Mouse (Mus musculus): Measurements from ENCODE around the gene Prepl. TPM values are rescaled to one million over a fixed set of nuclear protein-coding genes. Genes with fewer than 3 reads are reported as not detected.

Prepl gene
- polyA plus RNA-seq, 1 experiment from 2014 or later = 135 TPM

GRCm38 (mm10) chr17:85067331-85067730, 22.7 kb downstream of the Prepl start:
- 92% methylated on average over 7 of the region's 7 CpGs for WGBS
- Histone ChIP-seq H3K9ac (replicated peaks) (no peak overlapping the region), H3K4me1 (no peaks in the 10 kb centered on the region), H3K4me2 (no peak overlapping the region), H3K36me3 (peaks cover 91% of the 10 kb centered on the region), H3K27me3 (replicated peaks) (no peaks in the 10 kb centered on the region), H3K4me3 (replicated peaks) (no peak overlapping the region), H3K9me3 (replicated peaks) (no peaks in the 10 kb centered on the region), H3K27ac (replicated peaks) (no peak overlapping the region)
- ATAC-seq (ENCODE audit: low FRiP score) = no peak

DNA sequence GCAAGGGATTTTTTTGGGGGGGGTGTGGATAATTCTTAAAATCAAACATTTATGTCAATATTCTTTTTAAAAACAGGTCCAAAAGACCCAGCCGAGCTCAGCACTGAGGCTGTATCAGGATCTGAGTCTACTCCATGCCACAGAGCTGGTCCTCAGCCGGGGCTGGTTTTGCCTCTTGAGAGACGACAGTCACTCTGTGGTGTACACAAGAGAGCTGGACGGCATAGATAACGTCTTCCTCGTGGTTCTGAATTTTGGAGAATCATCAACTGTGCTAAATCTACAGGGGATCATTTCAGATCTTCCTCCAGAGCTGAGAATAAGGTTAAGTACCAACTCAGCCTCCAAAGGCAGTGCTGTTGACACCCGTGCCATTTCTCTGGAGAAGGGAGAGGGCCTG, 26.5 kb downstream of the Prepl start:
- Histone ChIP-seq H3K36me3 (peaks cover 59% of the 10 kb centered on the region), H3K4me3 (replicated peaks) (no peak overlapping the region), H3K4me1 (no peaks in the 10 kb centered on the region), H3K27ac (replicated peaks) (no peak overlapping the region), H3K9me3 (replicated peaks) (no peaks in the 10 kb centered on the region), H3K4me2 (no peak overlapping the region), H3K9ac (replicated peaks) (no peak overlapping the region), H3K27me3 (replicated peaks) (no peaks in the 10 kb centered on the region)
- WGBS = 93% methylated on average over 7 of the region's 7 CpGs
- no peak for ATAC-seq (ENCODE audit: low FRiP score)

DNA sequence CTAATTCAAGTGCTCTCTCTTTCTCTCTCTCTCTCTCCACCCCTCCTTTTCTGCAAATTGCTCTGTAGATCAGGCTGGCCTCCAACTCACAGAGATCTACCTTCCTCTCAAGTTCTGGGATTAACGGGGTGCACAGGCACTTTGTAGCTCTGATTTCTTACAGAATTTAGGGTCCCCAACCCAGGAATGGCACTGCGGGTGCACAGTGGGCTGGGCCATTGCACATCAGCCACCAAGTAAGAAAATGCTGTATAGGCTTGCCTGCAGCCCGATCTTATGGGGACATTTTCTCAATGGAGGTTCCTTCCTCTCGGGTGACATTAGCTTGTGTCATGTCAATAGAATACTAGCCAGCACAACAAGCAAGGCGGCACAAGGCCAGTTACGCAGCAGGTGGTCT, 30.9 kb downstream of the Prepl start:
- Histone ChIP-seq H3K9me3 (replicated peaks) (no peaks in the 10 kb centered on the region), H3K4me2 (no peak overlapping the region), H3K9ac (replicated peaks) (no peak overlapping the region), H3K4me1 (no peaks in the 10 kb centered on the region), H3K27ac (replicated peaks) (no peak overlapping the region), H3K27me3 (replicated peaks) (no peaks in the 10 kb centered on the region), H3K4me3 (replicated peaks) (no peak overlapping the region), H3K36me3 (peaks cover 19% of the 10 kb centered on the region)
- 88% methylated on average over 6 of the region's 6 CpGs for WGBS
- ATAC-seq (ENCODE audit: low FRiP score) = no peak

DNA sequence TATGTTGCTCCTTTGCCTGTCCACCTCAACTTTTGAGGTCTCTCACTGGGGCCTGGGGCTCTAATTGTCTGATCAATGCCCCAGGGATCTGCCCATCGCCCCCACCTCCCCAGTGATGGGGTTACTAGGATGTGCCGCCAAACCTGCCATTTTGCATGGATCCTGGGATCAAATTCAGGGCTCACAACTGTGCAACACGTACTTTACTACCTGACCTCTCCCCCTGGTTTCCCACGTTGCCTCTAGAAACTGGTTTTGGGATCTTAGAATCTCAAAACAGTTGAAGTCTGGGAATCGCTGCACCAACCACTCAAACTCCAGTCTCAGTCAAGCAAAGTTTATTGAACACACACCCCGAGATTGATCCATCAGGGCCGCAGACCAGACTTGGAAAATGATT, 31.8 kb downstream of the Prepl start:
- Histone ChIP-seq H3K4me3 (replicated peaks) (no peak overlapping the region), H3K27me3 (replicated peaks) (no peaks in the 10 kb centered on the region), H3K9me3 (replicated peaks) (no peaks in the 10 kb centered on the region), H3K4me1 (no peaks in the 10 kb centered on the region), H3K4me2 (no peak overlapping the region), H3K9ac (replicated peaks) (no peak overlapping the region), H3K36me3 (peaks cover 10% of the 10 kb centered on the region), H3K27ac (replicated peaks) (no peak overlapping the region)
- no peak for ATAC-seq (ENCODE audit: low FRiP score)
- 95% methylated on average over 7 of the region's 7 CpGs for WGBS

GRCm38 (mm10) chr17:85048379-85048778, 41.7 kb downstream of the Prepl start:
- ATAC-seq (ENCODE audit: low FRiP score) = no peak

DNA sequence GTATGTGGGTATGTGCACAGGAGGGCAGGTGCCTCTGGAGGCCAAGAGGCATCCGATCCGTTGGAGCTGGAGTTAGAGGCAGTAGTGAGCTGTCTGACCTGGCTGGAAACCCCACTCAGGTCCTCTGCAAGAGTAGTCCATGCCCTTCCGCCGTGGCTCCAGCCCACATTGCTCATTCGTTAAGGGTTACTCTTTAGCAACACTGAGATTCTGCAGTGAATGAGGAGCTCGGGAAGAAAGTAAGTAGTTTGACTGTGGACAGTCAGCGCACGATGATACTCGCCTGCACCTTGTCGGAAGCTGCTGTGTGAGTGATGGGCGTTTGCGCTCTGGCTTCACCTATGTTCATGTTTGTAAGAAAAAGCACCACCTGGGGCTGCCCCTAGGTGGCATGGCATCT, 44.9 kb downstream of the Prepl start:
- 92% methylated on average over 12 of the region's 12 CpGs for WGBS
- no peaks in the 10 kb centered on the region for H3K9me3 ChIP-seq (replicated peaks)
- H3K27ac ChIP-seq (replicated peaks) = no peak overlapping the region
- no peak for ATAC-seq (ENCODE audit: low FRiP score)
- no peak overlapping the region for H3K4me3 ChIP-seq (replicated peaks)
- no peak overlapping the region for H3K4me2 ChIP-seq
- no peaks in the 10 kb centered on the region for H3K27me3 ChIP-seq (replicated peaks)
- no peaks in the 10 kb centered on the region for H3K36me3 ChIP-seq
- H3K4me1 ChIP-seq = no peaks in the 10 kb centered on the region
- no peak overlapping the region for H3K9ac ChIP-seq (replicated peaks)

More at GRCm38 (mm10) chr17:85048379-85048778, 41.7 kb downstream of the Prepl start:
- Histone ChIP-seq H3K4me1 (no peaks in the 10 kb centered on the region), H3K4me3 (replicated peaks) (no peak overlapping the region), H3K4me2 (no peak overlapping the region), H3K36me3 (no peaks in the 10 kb centered on the region), H3K27ac (replicated peaks) (no peak overlapping the region), H3K9ac (replicated peaks) (no peak overlapping the region), H3K9me3 (replicated peaks) (no peaks in the 10 kb centered on the region), H3K27me3 (replicated peaks) (no peaks in the 10 kb centered on the region)
- 96% methylated on average over 5 of the region's 5 CpGs for WGBS

- ATAC-seq (ENCODE audit: low FRiP score) = no peak
- no peaks in the 10 kb centered on the region for H3K9me3 ChIP-seq (replicated peaks)
- WGBS = 90% methylated on average over 5 of the region's 5 CpGs
These were observed 45.6 kb downstream of the Prepl start for GRCm38 (mm10) chr17:85044466-85044865.

DNA sequence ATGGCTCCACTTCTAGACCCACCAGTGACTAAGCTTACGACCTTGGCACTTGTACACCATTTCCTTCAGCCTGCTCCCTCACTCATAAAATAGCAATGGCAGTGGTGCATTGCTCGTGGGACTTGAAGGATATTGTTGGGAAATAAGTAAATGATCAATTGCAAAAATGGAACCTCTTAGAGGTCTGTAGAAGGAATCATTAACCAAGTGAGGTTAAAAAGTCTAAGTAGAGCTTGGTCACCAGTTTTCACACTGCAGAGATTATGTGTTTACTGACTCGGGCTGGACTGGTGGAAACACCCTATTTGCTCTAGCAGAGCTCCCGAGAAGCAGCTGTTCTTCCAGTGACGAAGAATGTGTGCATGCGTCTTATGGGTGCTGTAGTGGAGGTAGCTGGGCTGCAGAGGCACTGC, 46.6 kb downstream of the Prepl start:
- Histone ChIP-seq H3K4me2 (no peak overlapping the region), H3K9ac (replicated peaks) (no peak overlapping the region), H3K27ac (replicated peaks) (no peak overlapping the region), H3K4me1 (no peaks in the 10 kb centered on the region), H3K4me3 (replicated peaks) (no peak overlapping the region), H3K9me3 (replicated peaks) (no peaks in the 10 kb centered on the region), H3K36me3 (no peaks in the 10 kb centered on the region), H3K27me3 (replicated peaks) (no peaks in the 10 kb centered on the region)
- WGBS = 84% methylated on average over 6 of the region's 6 CpGs
- ATAC-seq (ENCODE audit: low FRiP score) = no peak

More at GRCm38 (mm10) chr17:85044466-85044865, 45.6 kb downstream of the Prepl start:
- H3K27me3 ChIP-seq (replicated peaks) = no peaks in the 10 kb centered on the region
- no peak overlapping the region for H3K4me2 ChIP-seq
- no peaks in the 10 kb centered on the region for H3K4me1 ChIP-seq
- no peak overlapping the region for H3K27ac ChIP-seq (replicated peaks)
- H3K9ac ChIP-seq (replicated peaks) = no peak overlapping the region
- no peak overlapping the region for H3K4me3 ChIP-seq (replicated peaks)
- no peaks in the 10 kb centered on the region for H3K36me3 ChIP-seq

GRCm38 (mm10) chr17:85042419-85042818, 47.6 kb downstream of the Prepl start:
- WGBS = 69% methylated on average over 6 of the region's 6 CpGs
- ATAC-seq (ENCODE audit: low FRiP score) = no peak
- H3K4me1 ChIP-seq = no peaks in the 10 kb centered on the region
- no peak overlapping the region for H3K4me2 ChIP-seq
- H3K9me3 ChIP-seq (replicated peaks) = no peaks in the 10 kb centered on the region
- no peak overlapping the region for H3K4me3 ChIP-seq (replicated peaks)
- H3K9ac ChIP-seq (replicated peaks) = no peak overlapping the region
- no peak overlapping the region for H3K27ac ChIP-seq (replicated peaks)
- H3K27me3 ChIP-seq (replicated peaks) = no peaks in the 10 kb centered on the region
- no peaks in the 10 kb centered on the region for H3K36me3 ChIP-seq

DNA sequence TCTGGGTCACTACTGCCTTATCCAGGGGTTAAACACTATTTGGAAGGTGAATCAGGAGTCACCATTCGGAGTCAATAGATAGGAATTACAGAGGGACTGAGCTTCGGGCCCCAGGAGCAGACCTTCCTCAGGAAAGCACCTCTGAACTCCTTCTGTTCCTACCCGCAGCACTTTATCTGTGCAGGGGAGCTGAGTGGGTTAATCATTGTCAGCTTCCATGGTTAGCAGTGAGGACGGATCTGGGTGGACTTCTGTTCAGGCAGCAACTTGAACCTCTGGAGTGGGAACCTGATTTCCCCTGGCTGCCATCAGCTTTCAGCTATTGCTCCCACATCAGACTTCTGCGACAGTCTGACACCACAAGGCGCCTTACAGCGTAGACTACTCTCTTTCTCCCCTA, 49.1 kb downstream of the Prepl start:
- H3K4me2 ChIP-seq = no peak overlapping the region
- ATAC-seq (ENCODE audit: low FRiP score) = no peak
- H3K27ac ChIP-seq (replicated peaks) = no peak overlapping the region
- WGBS = 69% methylated on average over 7 of the region's 7 CpGs
- H3K27me3 ChIP-seq (replicated peaks) = no peaks in the 10 kb centered on the region
- H3K9me3 ChIP-seq (replicated peaks) = no peaks in the 10 kb centered on the region
- H3K4me3 ChIP-seq (replicated peaks) = no peak overlapping the region
- H3K4me1 ChIP-seq = no peaks in the 10 kb centered on the region
- no peak overlapping the region for H3K9ac ChIP-seq (replicated peaks)
- no peaks in the 10 kb centered on the region for H3K36me3 ChIP-seq

- Histone ChIP-seq H3K4me1 (no peaks in the 10 kb centered on the region), H3K4me2 (no peak overlapping the region), H3K27me3 (replicated peaks) (no peaks in the 10 kb centered on the region), H3K4me3 (replicated peaks) (no peak overlapping the region), H3K36me3 (no peaks in the 10 kb centered on the region), H3K9me3 (replicated peaks) (no peaks in the 10 kb centered on the region), H3K27ac (replicated peaks) (no peak overlapping the region), H3K9ac (replicated peaks) (no peak overlapping the region)
- ATAC-seq (ENCODE audit: low FRiP score) = no peak
- 93% methylated on average over 5 of the region's 5 CpGs for WGBS
These were observed 51.3 kb downstream of the Prepl start for GRCm38 (mm10) chr17:85038761-85039160.

DNA sequence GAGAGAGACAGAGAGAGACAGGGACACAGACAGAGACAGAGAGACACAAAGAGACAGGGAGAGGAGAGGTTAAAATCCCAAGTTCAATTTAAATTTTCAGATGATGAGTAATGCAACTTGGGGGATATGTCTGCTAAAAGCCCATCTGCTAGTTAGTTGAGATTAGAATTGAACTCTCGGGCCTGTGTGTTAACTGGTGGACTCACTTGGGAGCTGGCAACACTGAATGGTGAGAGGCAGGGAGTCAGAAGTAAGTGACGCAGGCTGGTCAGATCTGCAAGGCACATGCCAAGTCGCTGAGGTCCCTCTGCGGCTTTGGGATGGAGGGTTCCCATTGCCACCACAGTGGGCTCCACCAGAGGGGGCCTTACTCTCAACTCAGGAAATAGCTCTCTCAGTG, 51.7 kb downstream of the Prepl start:
- Histone ChIP-seq H3K27me3 (replicated peaks) (no peaks in the 10 kb centered on the region), H3K9me3 (replicated peaks) (no peaks in the 10 kb centered on the region), H3K9ac (replicated peaks) (no peak overlapping the region), H3K36me3 (no peaks in the 10 kb centered on the region), H3K4me1 (no peaks in the 10 kb centered on the region), H3K4me2 (no peak overlapping the region), H3K4me3 (replicated peaks) (no peak overlapping the region), H3K27ac (replicated peaks) (no peak overlapping the region)
- no peak for ATAC-seq (ENCODE audit: low FRiP score)
- WGBS = 88% methylated on average over 4 of the region's 4 CpGs

- Histone ChIP-seq H3K27me3 (replicated peaks) (no peaks in the 10 kb centered on the region), H3K9me3 (replicated peaks) (no peaks in the 10 kb centered on the region), H3K4me2 (no peak overlapping the region), H3K36me3 (no peaks in the 10 kb centered on the region), H3K27ac (replicated peaks) (no peak overlapping the region), H3K4me1 (no peaks in the 10 kb centered on the region), H3K9ac (replicated peaks) (no peak overlapping the region), H3K4me3 (replicated peaks) (no peak overlapping the region)
- ATAC-seq (ENCODE audit: low FRiP score) = no peak
- 90% methylated on average over 5 of the region's 5 CpGs for WGBS
These were observed 52.2 kb downstream of the Prepl start for GRCm38 (mm10) chr17:85037855-85038254.

Data from neural tube, embryonic 15.5 days (tissue).